Mouse (Mus musculus): ENCODE data around the gene Fhit.
"Not testable (repeated sequence)": the region's sequence is repeated elsewhere in the genome, so short reads cannot be mapped to it uniquely, and the experiment has no call there.

The Fhit gene

GRCm38 (mm10) chr14:11161751-11162231 lies at the start of gene Fhit:
Gene Fhit (minus strand): TSS chr14:11162035.
- peak; percentile 80 for DNase-seq (ENCODE audit: low spot score)

GRCm38 (mm10) chr14:11206786-11207185 lies 45.0 kb upstream of the Fhit start:
- DNase-seq (ENCODE audit: low spot score): no peak

GRCm38 (mm10) chr14:11160806-11161450 lies 907 bp downstream of the Fhit start:
- peak; percentile 53 for DNase-seq (ENCODE audit: low spot score)

GRCm38 (mm10) chr14:11159641-11160040 lies 2.2 kb downstream of the Fhit start:
- DNase-seq (ENCODE audit: low spot score): no peak

- no peak for DNase-seq (ENCODE audit: low spot score)
Measured at GRCm38 (mm10) chr14:11159021-11159420, 2.8 kb downstream of the Fhit start.

- DNase-seq (ENCODE audit: low spot score): no peak
Measured at GRCm38 (mm10) chr14:11157741-11158140, 4.1 kb downstream of the Fhit start.

GRCm38 (mm10) chr14:11151634-11152321 lies 10.1 kb downstream of the Fhit start:
- peak; percentile 36 for DNase-seq (ENCODE audit: low spot score)

GRCm38 (mm10) chr14:11133787-11134735 lies 27.8 kb downstream of the Fhit start:
- no peak for DNase-seq (ENCODE audit: low spot score)

GRCm38 (mm10) chr14:11132637-11133474 lies 29.0 kb downstream of the Fhit start:
- no peak for DNase-seq (ENCODE audit: low spot score)

GRCm38 (mm10) chr14:11125096-11125495 lies 36.7 kb downstream of the Fhit start:
- no peak for DNase-seq (ENCODE audit: low spot score)

- DNase-seq (ENCODE audit: low spot score): no peak
Measured at GRCm38 (mm10) chr14:11119076-11119475, 42.8 kb downstream of the Fhit start.

GRCm38 (mm10) chr14:11085596-11085995 lies 76.2 kb downstream of the Fhit start:
- no peak for DNase-seq (ENCODE audit: low spot score)

- DNase-seq (ENCODE audit: low spot score): no peak
Measured at GRCm38 (mm10) chr14:11083946-11084345, 77.9 kb downstream of the Fhit start.

GRCm38 (mm10) chr14:11083462-11083861 lies 78.4 kb downstream of the Fhit start:
- no peak for DNase-seq (ENCODE audit: low spot score)

GRCm38 (mm10) chr14:11063594-11063993 lies 98.2 kb downstream of the Fhit start:
- DNase-seq (ENCODE audit: low spot score): no peak

GRCm38 (mm10) chr14:11060221-11060620 lies 101.6 kb downstream of the Fhit start:
- no peak for DNase-seq (ENCODE audit: low spot score)

GRCm38 (mm10) chr14:11039503-11040300 lies 122.1 kb downstream of the Fhit start:
- DNase-seq (ENCODE audit: low spot score): not testable (repeated sequence)

- no peak for DNase-seq (ENCODE audit: low spot score)
Measured at GRCm38 (mm10) chr14:11021391-11021790, 140.4 kb downstream of the Fhit start.

GRCm38 (mm10) chr14:10978651-10979050 lies 183.2 kb downstream of the Fhit start:
- DNase-seq (ENCODE audit: low spot score): no peak

- DNase-seq (ENCODE audit: low spot score): no peak
Measured at GRCm38 (mm10) chr14:10941647-10942046, 220.2 kb downstream of the Fhit start.

- no peak for DNase-seq (ENCODE audit: low spot score)
Measured at GRCm38 (mm10) chr14:10933667-10934066, 228.2 kb downstream of the Fhit start.

All from ovary, postnatal 14 days (tissue).